Mouse (Mus musculus) kidney, embryonic 16.5 days (tissue): ENCODE data around the gene Canx. TPM values are rescaled to one million over a fixed set of nuclear protein-coding genes. Genes with fewer than 3 reads are reported as not detected.

Experiments
- ATAC-seq: fragments of 200-750 bp; cut with Nextera tagmentation; 2 replicates; pipeline ENCODE4 v1.8.0; 2017; ENCODE audit warnings: moderate TSS enrichment; ENCODE audit not compliant: low FRiP score, low TSS enrichment
- H3K27ac ChIP-seq: fragments of 300-500 bp; sonication (generic); 2 replicates; pipeline ENCODE4 v1.5.1; 2014; ENCODE audit warnings: low read length
- H3K27me3 ChIP-seq: fragments of 300-500 bp; sonication (generic); 2 replicates; pipeline ENCODE4 v1.6.1; 2014; ENCODE audit warnings: low read length, control low read depth, mixed read lengths; ENCODE audit not compliant: insufficient read depth
- H3K36me3 ChIP-seq: fragments of 300-500 bp; sonication (generic); 2 replicates; pipeline ENCODE4 v1.6.1; 2014; ENCODE audit warnings: low read length, control low read depth, mixed read lengths; ENCODE audit not compliant: insufficient read depth
- H3K4me1 ChIP-seq: fragments of 300-500 bp; sonication (generic); 2 replicates; pipeline ENCODE4 v1.6.1; 2014; ENCODE audit warnings: low read length, control low read depth, mixed read lengths; ENCODE audit not compliant: insufficient read depth
- H3K4me2 ChIP-seq: fragments of 300-500 bp; sonication (generic); replicated peaks from 2 replicates; pipeline ENCODE4 v1.6.1; 2014; ENCODE audit warnings: low read depth, low read length
- H3K4me3 ChIP-seq: fragments of 300-500 bp; sonication (generic); 2 replicates; pipeline ENCODE4 v1.5.1; 2014; ENCODE audit warnings: mild to moderate bottlenecking, low read length
- H3K9ac ChIP-seq: fragments of 300-500 bp; sonication (generic); replicated peaks from 2 replicates; pipeline ENCODE4 v1.6.1; 2014; ENCODE audit warnings: low read length
- H3K9me3 ChIP-seq: fragments of 300-500 bp; sonication (generic); 2 replicates; pipeline ENCODE4 v1.6.1; 2016; ENCODE audit warnings: low read length, control low read depth
- WGBS: fragments of 180-500 bp; shearing (Covaris S2); extraction: QIAGEN DNeasy Blood & Tissue Kit; methylation state at CpG from one replicate; pipeline ENCODE4 v1.1.7; 2014; 5-methylcytosine and 5-hydroxymethylcytosine counted together
- polyA plus RNA-seq: library from polyadenylated mRNA; unstranded; fragments of >200 nt; fragmentation: Nextera tagmentation; extraction: Ambion mirVana; gene quantifications from 2 replicates; pipeline ENCODE4 v1.2.1, GENCODE M21; 2015

Gene Canx
- polyA plus RNA-seq = 393 and 397 TPM in 2 replicates

DNA sequence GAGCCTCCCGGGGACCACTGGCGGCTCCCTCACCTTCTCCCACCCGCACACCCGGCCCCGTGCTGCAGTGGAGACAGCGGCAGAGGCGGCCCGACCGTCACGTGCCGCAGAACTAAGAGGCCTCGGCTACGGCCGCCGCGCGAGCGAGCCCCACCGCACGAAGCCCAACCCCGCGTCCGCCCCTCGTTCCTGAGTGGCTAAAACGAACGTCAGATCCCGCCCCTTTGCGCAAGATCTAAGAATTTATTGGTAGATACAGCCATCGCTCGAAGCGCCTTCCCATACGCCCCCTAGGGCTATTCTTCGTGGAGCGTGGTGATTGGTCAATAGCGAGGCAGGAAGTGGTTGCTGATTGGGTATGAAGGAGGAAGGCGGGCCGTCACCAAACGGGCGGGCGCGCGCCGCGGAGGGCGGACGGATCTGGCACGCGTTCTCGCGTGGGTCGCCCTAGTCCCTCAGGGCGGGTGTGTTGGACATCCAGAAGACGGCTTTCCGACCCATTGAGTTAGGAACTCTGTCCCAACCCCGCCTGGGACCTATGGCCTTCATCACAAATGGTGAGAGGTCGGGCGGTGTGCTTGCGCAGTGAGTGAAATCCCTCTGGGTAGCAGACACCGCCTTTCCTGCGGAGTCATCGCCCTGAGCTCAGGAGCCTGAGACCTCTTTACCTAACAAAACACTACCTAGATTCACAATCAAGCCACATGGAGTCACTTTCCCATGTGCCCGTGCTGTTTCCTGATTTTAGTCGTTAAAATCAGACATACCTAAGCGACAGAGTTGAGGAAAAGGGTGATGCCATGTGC, at the start of gene Canx:
Gene Canx, minus strand, starts transcription at position 178 of the 806 bp plus-strand sequence.
- under 1% methylated on average over 64 of the region's 64 CpGs for WGBS
- peak within 1 kb of the TSS; percentile 96 for H3K27ac ChIP-seq
- H3K9me3 ChIP-seq = no peaks in the 10 kb centered on the region
- H3K27me3 ChIP-seq = no peaks in the 10 kb centered on the region
- peak within 1 kb of the TSS; percentile 98 for H3K9ac ChIP-seq
- peaks cover 30% of the 10 kb centered on the region for H3K4me1 ChIP-seq
- H3K4me3 ChIP-seq = peak within 1 kb of the TSS; percentile 100
- H3K4me2 ChIP-seq = peak within 1 kb of the TSS; percentile 77
- H3K36me3 ChIP-seq = no peaks in the 10 kb centered on the region
- peak; percentile 99 for ATAC-seq

DNA sequence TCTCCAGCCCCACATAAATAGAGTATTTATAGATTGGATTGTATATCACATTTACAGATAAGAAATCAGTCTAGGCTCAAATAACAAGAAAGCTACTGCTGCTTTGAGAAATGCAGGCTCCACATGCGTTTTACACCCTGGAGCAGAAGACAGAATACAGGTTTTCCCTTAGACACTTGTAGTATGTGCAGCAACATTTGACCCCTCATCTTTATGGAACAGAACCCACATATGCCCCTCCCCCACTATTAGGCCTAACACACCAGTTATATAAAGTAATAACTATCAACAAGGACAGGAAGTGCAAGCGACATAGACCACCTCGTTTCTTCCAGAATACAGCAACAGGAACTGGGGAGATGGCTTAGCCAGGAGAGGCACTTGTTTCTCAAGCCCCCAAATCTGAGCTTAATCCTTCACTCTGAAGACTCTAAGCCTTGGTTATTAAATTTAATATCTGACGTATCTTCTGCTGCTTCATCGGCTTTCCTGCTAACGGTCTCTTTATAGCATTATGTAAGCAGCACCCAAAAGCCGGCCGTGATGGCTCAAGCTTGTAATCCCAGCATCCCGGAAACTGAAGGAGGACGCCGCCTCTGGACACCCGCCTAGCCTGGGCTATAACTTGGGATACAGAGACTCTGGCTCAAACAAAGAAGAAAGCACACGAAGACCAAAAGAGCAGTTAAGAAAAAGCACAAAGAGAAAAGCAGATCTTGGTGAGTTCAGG, 49.0 kb upstream of the Canx start:
- Histone ChIP-seq H3K27ac (no peak overlapping the region), H3K9ac (no peak overlapping the region), H3K9me3 (no peaks in the 10 kb centered on the region), H3K36me3 (peaks cover 6% of the 10 kb centered on the region; the same call in 1 of the 2 replicates), H3K27me3 (no peaks in the 10 kb centered on the region), H3K4me2 (no peak overlapping the region), H3K4me1 (peaks cover 17% of the 10 kb centered on the region), H3K4me3 (no peak overlapping the region)
- 88% methylated on average over 13 of the region's 13 CpGs for WGBS
- ATAC-seq = no peak

DNA sequence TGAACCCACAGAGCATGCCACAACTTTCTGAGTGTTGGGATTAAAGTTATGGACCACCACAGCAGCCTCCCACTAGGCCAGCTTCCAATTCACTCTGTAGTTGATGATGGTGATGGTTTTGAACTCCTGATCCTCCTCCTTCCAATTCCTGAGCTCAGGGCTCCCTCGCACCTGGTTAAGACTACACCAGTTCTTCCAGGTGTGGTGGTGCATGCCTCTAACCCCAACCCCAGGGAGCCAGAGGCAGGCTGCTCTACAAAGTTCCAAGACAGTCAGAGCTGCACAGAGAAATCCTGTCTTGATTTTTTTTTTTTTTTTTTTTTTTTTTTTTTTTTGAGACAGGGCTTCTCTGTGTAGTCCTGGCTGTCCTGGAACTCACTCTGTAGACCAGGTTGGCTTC, 48.1 kb upstream of the Canx start:
- H3K9me3 ChIP-seq = no peaks in the 10 kb centered on the region
- H3K36me3 ChIP-seq = no peaks in the 10 kb centered on the region
- 100% methylated on average over 1 of the region's 1 CpGs for WGBS
- no peak overlapping the region for H3K9ac ChIP-seq
- no peak overlapping the region for H3K4me3 ChIP-seq
- ATAC-seq = no peak
- peaks cover 11% of the 10 kb centered on the region for H3K4me1 ChIP-seq
- H3K4me2 ChIP-seq = no peak overlapping the region
- H3K27me3 ChIP-seq = no peaks in the 10 kb centered on the region
- no peak overlapping the region for H3K27ac ChIP-seq

DNA sequence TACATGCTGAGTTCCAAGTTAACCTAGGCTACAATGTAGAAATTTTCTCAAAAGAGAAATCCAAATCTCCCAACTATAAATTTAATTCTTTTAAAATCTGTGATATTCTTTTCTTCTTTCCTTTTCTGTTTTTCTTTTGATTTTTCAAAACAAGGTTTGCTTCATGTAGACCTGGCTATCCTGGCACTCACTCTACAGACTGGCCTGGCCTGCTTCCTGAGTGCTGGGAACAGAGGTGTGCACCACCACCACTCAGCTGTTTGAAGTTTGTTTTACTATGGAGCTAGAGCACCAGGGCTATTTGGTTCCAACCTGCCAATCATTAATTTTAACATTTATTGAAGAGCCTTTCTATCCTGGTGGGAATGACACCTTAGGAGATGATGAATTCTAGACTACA, 47.6 kb upstream of the Canx start:
- no peak for ATAC-seq
- H3K4me2 ChIP-seq = no peak overlapping the region
- H3K9ac ChIP-seq = no peak overlapping the region

DNA sequence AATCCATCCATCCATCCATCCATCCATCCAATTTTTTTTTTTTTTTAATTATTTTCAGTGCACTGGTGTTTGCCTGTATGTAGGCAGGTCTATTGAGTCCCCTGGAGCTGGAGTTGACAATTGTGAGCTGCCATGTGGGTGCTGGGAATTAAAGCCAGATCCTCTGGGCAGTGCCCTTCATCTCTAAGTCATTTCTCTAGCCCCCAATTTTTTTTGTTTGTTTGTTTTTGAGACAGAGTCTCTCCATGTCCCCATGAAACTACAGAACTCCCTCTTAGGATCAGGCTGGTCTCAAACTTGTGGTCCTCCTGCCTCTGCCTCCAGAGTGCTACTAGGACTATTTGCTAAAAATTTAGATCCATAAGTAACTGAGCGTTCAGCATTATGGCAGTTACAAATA, 46.4 kb upstream of the Canx start:
- Histone ChIP-seq H3K9ac (no peak overlapping the region; the same call in 1 of the 2 replicates), H3K27me3 (no peaks in the 10 kb centered on the region), H3K4me1 (peaks cover 11% of the 10 kb centered on the region), H3K4me3 (no peak overlapping the region; the same call in 1 of the 2 replicates), H3K36me3 (no peaks in the 10 kb centered on the region), H3K4me2 (peak overlapping the region; percentile 65), H3K9me3 (no peaks in the 10 kb centered on the region), H3K27ac (no peak overlapping the region)
- no peak for ATAC-seq
- WGBS = 94% methylated on average over 1 of the region's 1 CpGs

More for the DNA sequence above, 47.6 kb upstream of the Canx start:
- peaks cover 11% of the 10 kb centered on the region for H3K4me1 ChIP-seq
- no peaks in the 10 kb centered on the region for H3K27me3 ChIP-seq
- no peak overlapping the region for H3K27ac ChIP-seq
- no peak overlapping the region for H3K4me3 ChIP-seq
- no peaks in the 10 kb centered on the region for H3K9me3 ChIP-seq
- no peaks in the 10 kb centered on the region for H3K36me3 ChIP-seq

DNA sequence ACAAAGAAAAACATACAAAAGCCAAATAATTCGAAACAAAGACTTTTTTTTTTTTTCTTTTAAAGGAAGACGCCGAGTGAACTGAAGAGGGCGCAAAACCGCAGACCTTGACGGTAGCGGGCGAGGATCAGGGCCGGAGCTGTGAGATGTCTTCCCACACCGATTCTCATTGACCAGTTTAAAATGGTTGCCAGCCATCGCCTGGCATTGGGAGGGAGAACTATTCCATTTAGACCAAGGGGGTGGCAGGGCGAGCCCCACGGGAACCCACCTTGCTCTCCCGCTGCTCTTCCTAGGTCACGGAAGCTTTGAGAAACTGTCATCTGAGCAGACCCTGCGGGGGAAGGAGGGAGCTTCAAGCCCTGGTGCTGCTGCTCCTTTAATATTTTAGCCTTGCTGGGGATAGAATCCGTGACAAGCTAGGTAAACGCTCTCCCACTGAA, 45.9 kb upstream of the Canx start:
- ATAC-seq = 0 out of 2 replicates have a peak, but pooled peaks have one; percentile 59
- peak overlapping the region; percentile 46 for H3K4me3 ChIP-seq
- WGBS = 2% methylated on average over 18 of the region's 18 CpGs
- no peaks in the 10 kb centered on the region for H3K9me3 ChIP-seq
- no peaks in the 10 kb centered on the region for H3K36me3 ChIP-seq
- H3K9ac ChIP-seq = peak overlapping the region; percentile 69
- H3K27me3 ChIP-seq = no peaks in the 10 kb centered on the region
- H3K4me1 ChIP-seq = peaks cover 7% of the 10 kb centered on the region
- no peak overlapping the region for H3K27ac ChIP-seq
- peak overlapping the region; percentile 65 for H3K4me2 ChIP-seq

DNA sequence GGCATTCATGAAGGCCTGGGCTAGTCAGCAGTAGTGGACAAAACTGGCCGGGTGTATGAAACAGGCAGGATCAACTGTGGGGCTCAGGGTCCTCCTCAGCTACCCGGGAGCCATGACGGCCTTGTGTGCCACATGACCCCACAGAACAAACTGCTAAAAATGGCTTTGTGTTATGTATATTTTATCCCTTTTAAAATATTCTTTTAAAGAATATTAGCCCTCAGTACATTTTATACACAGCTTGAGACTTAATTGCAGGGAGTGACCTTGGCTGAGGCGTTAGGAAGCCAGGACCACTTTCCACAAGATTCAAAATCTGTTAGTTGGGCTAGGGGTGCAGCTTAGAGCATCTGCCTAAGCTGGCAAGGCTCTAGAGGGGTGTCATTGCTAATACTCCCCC, 45.5 kb upstream of the Canx start:
- WGBS = 64% methylated on average over 4 of the region's 4 CpGs
- peaks cover 3% of the 10 kb centered on the region; the same call in 1 of the 2 replicates for H3K4me1 ChIP-seq

DNA sequence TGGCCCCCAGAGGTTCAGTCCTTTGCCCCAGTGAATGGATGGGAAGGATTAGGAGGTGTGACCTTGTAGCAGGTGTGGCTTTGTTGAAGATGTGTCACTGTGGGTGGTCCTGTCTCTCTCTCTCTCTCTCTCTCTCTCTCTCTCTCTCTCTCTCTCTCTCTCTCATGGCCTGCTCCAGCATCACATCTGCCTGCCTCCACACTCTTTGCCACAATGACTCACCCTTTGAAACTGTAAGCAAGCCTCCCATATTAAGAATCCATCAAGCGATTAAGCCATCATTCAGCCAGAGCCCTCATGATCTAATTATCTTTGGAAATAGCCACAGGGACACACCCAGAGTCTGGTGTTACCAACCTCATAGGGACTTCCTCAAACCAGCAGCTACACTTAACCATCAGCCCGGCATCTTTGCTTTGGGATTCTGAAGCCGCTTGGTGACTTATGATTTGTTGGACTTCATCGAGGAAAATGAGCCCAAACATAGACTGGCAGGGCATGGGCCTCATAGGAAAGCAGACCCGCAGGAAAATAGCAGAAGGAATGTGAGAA, 44.0 kb upstream of the Canx start:
- Histone ChIP-seq H3K27me3 (no peaks in the 10 kb centered on the region), H3K4me3 (no peak overlapping the region), H3K4me2 (no peak overlapping the region), H3K27ac (no peak overlapping the region), H3K9me3 (no peaks in the 10 kb centered on the region), H3K9ac (no peak overlapping the region), H3K4me1 (no peaks in the 10 kb centered on the region), H3K36me3 (no peaks in the 10 kb centered on the region)
- ATAC-seq = no peak
- 85% methylated on average over 5 of the region's 5 CpGs for WGBS

More for the DNA sequence above, 45.5 kb upstream of the Canx start:
- H3K27ac ChIP-seq = no peak overlapping the region
- ATAC-seq = 0 out of 2 replicates have a peak, but pooled peaks have one; percentile 44
- H3K9me3 ChIP-seq = no peaks in the 10 kb centered on the region
- peak overlapping the region; percentile 46 for H3K4me3 ChIP-seq
- no peaks in the 10 kb centered on the region for H3K27me3 ChIP-seq
- peak overlapping the region; percentile 65 for H3K4me2 ChIP-seq
- no peaks in the 10 kb centered on the region for H3K36me3 ChIP-seq
- H3K9ac ChIP-seq = peak overlapping the region; percentile 69

DNA sequence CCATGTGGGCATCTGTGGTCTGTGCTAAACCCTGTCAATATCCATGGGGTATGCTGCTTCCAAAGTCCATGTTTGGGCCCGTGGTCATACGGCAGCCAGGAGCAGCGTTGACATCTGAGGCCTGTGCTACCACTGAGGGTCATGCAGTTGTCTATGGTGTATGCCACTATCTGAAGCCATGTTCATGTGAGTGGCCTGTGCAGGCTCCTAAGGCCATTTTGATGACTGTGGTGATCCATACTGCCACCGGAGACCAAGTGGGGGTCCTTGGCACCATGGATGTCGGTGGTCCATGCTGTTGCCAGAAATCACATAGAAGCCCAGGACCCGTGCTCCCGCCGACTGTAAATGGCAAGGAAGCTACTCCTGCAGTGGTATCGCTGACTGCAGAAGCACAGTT, 42.1 kb upstream of the Canx start:
- 94% methylated on average over 9 of the region's 9 CpGs for WGBS
- no peak for ATAC-seq

More for the DNA sequence above, 42.1 kb upstream of the Canx start:
- no peak overlapping the region for H3K4me2 ChIP-seq
- H3K27ac ChIP-seq = no peak overlapping the region
- H3K4me1 ChIP-seq = no peaks in the 10 kb centered on the region
- no peaks in the 10 kb centered on the region for H3K27me3 ChIP-seq
- H3K9me3 ChIP-seq = no peaks in the 10 kb centered on the region
- H3K9ac ChIP-seq = no peak overlapping the region
- H3K36me3 ChIP-seq = no peaks in the 10 kb centered on the region
- no peak overlapping the region for H3K4me3 ChIP-seq
